Mouse (Mus musculus): ENCODE data around the gene Il19.

GRCm38 (mm10) chr1:130979455-130979854 lies 39.5 kb upstream of the Il19 start:
- TF ChIP-seq EP300 (IDR thresholded peaks at IDR 0.05) (no peak), CTCF (IDR thresholded peaks at IDR 0.05) (peak; percentile 80)

Measured in lung, postnatal 0 days (tissue).